Mouse (Mus musculus) thymus, postnatal 4 days (tissue): ENCODE results near the gene Usp51.
"Not testable (repeated sequence)": the region's sequence is repeated elsewhere in the genome, so short reads cannot be mapped to it uniquely, and the experiment has no call there.

Source experiments
- DNase-seq: peaks from one replicate; pipeline ENCODE4 v3.0.0; 2021

Gene Usp51

GRCm38 (mm10) chrX:153006387-153006841 lies at the start of gene Usp51:
Gene Usp51 (plus strand): TSS chrX:153006469.
- DNase-seq, result peak; percentile 18

DNA sequence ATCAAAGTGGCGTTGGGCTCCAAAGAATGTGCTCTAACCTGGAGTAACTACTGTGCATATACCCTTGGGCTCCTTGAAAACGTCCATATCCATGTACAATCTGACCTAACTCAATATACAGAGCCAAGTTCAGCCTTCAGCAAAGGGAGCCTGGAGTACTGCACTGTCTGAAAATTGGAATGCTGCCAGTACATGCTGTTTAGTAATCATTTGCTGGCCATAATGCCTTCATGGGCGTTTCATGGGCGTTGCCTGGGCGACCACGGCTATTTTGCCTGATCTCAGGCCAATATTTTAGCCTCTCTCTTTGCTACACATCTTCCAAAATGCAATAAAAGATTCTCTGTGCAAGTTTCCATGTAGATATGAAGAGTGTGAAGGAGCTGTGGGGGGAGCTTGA lies 36.7 kb upstream of the Usp51 start:
- DNase-seq, result no peak

GRCm38 (mm10) chrX:152973476-152974203 lies 32.6 kb upstream of the Usp51 start:
- not testable (repeated sequence) for DNase-seq

GRCm38 (mm10) chrX:152974204-152974661 lies 32.0 kb upstream of the Usp51 start:
- DNase-seq, result no peak

GRCm38 (mm10) chrX:152976538-152976937 lies 29.7 kb upstream of the Usp51 start:
- no peak for DNase-seq

DNA sequence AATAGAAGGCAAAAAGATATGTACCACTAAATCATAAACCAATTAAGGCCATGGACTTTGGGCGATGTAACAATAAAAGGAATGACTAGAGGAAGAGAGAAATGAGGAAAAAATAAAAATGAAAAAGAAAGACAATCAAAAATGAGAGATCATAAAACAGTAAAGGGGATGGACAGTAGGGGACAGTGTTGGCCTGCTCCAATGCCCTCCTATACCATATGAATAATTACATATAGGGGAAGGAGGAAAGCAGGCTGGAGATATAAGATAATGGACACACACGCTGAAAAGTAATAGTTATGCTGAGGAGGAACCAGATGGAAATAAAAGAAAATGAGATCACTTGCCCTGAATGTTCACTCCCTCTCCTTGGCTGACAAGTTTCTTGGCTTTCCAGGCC lies 21.3 kb upstream of the Usp51 start:
- DNase-seq, result no peak

DNA sequence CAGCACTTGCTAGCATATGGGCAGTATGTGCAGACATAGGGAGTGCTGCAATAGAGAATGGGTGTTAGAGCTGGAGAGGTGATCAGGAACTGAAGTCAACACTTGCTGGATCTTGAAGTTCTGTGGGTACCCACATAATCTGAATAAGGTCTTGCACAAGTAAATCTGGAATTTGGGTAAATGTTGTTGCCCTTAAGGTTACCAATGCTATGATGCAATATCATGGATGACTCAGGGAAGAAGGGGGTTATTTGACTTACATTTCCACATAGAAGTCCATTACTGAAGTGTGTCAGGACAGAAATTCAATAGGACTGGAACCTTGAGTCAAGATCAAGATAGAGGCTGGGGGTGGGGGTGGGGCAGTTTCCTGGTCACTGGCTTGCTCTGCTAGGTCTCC lies 16.4 kb upstream of the Usp51 start:
- DNase-seq, result not testable (repeated sequence)

GRCm38 (mm10) chrX:152996105-152996504 lies 10.2 kb upstream of the Usp51 start:
- DNase-seq, result not testable (repeated sequence)

GRCm38 (mm10) chrX:153007021-153007684 lies 884 bp downstream of the Usp51 start:
- DNase-seq, result peak; percentile 51

DNA sequence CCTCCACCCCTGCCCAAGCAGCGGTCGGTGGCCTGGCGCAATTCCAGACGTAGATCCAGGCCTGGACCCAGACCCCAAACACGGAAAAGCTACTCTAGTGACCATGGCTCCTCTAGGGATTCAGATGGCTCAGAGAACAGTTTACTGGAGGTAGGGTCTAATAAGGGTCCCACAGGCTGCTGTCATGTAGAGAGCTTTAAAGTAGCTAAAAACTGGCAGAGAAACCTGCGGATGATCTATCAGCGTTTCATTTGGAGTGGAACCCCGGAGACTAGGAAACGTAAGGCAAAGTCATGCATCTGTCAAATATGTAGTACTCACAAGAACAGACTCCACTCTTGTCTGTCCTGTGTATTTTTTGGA lies 1.4 kb downstream of the Usp51 start:
- DNase-seq, result no peak

- DNase-seq, result not testable (repeated sequence)
These were observed 19.0 kb downstream of the Usp51 start for GRCm38 (mm10) chrX:153025255-153025654.

GRCm38 (mm10) chrX:153025709-153026108 lies 19.4 kb downstream of the Usp51 start:
- not testable (repeated sequence) for DNase-seq

DNA sequence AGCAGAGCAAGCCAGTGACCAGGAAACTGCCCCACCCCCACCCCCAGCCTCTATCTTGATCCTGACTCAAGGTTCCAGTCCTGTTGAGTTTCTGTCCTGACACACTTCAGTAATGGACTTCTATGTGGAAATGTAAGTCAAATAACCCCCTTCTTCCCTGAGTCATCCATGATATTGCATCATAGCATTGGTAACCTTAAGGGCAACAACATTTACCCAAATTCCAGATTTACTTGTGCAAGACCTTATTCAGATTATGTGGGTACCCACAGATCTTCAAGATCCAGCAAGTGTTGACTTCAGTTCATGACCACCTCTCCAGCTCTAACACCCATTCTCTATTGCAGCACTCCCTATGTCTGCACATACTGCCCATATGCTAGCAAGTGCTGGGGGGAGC lies 25.3 kb downstream of the Usp51 start:
- DNase-seq, result not testable (repeated sequence)

DNA sequence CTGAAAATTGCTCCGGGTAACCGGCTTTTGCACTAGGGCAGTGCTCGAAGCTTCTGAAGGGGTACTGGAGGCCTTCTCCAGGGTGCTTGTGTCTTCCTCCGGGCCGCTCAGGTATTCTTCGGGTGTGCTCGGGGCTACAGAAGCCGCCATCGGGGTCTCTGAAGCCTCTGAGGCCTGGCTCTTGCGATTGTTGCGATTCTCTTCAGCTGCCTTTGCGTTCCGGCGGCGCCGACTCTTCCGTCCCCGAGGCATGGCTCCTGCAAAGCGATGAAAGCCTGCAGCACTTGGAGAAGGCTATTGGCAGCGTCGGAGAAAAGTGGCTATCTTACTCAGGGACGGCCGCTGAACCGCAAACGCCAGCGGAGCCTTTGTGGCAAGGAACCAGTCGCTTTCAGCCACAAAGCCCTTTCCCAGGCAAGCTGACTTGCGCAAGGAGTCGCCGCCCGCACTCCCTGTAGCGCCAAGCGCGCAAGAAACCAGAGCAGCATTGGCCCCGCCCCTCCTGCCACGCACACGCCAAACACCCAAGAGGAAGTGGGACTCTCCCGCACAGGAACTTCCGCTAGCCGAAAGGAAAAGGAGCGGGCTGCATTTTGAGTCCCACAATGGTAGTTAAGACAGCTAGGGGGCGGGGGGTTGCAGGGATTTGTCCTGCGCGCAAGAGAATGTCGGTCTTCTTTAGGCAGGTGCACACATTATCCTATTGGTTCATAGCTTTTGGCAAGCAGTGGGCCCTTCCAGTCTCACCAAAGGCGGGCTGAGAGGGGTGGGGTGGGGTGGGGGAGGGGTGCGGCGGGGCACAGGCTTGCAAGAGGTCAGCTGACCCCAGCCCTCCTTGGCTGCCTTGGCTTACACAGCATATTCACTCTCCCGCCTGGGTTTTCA lies 31.1 kb downstream of the Usp51 start, which contains the start of gene Mageh1:
Gene Mageh1, minus strand, starts transcription at position 489 of the 885 bp plus-strand sequence.
- peak; percentile 19 for DNase-seq

- DNase-seq, result not testable (repeated sequence)
These were observed 31.9 kb downstream of the Usp51 start for GRCm38 (mm10) chrX:153037972-153038744.
